Mouse (Mus musculus): ENCODE measurements around the gene Atrnl1.

Gene Atrnl1

DNA sequence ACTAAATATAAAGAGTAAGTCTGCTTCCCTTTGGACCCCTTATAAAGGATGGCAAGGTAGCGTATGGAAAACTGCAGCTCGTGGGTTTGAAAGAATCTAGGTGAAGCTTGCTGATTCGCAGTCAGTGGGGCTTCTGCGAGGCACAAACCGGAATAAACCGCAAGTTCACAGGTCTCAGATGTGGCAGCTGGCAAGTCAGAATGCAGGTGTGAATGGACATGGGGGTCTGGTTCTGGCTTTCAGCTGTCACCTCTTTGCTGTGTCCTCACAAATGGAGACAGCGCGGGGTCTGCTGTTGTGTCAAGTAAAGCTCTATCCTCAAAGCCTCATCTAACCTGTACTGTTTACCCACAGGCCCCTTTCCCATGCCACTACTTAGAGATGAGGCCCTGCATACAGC lies 440.2 kb downstream of the Atrnl1 start:
- DNase-seq = no peak

DNA sequence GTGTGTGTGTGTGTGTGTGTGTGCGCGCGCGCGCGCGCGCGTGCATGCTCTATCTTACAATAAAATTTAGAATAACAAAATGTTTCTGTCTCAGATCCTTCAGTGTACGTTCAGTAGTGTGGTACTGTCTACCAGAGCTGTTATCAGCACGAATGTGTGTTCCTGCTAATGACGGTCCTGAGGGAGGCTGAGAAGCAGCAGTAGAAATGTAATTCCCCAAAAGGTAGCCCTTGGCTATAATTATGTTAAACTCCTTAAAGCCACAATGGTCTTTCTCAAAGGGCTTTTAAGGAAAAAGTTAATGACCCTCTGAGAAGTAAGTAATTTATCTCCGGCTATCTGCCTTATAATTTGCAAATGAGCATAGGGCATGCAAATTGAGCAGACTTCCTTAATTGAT lies 441.1 kb downstream of the Atrnl1 start:
- no peak for DNase-seq

- DNase-seq = no peak
Measured at GRCm38 (mm10) chr19:58052444-58053135, 441.8 kb downstream of the Atrnl1 start.

DNA sequence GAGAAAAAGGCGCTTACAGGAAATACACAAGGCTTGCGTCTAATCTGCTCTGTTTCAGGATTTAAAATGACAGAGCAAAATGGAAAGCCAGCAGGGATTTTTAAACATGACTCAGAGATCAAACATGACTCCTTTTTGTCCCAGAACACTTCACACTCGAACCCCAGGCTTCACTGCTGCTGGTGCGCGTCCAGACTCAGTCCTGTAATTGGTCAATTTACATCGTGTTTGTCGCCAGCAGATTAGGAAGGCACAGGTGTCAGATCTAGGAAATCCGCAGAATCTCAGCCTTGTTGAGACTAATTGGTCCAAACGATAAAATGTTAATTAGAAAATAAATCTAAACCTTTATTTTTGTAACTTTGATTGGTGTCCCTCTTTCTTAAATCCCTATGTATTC lies 448.9 kb downstream of the Atrnl1 start:
- no peak for DNase-seq

GRCm38 (mm10) chr19:58060199-58060853 lies 449.5 kb downstream of the Atrnl1 start:
- no peak for DNase-seq

DNA sequence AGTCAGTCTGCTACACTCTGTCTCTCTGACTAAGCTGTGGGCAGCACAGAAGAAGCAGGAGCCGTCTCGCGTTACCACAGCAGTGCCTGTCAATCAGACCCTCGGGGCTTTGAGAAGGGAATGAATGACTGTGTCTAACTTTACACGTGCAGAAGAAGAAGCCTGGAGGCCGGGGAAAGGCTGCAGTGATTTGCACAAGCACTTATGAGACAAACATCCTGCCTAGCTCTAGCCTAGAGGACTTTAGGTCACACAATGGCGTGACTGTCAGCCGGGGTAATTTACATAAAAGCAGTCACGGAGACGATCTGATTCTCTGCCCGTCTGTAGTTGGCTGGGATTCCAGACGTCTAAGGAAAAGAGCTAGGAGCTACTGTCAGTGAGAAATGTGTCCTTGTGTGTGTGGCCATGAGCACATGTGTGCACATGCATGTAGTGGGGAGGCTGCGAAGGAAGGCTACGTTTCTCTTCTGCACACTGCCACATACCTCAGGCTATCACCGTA lies 450.1 kb downstream of the Atrnl1 start:
- DNase-seq = peak; percentile 84

DNA sequence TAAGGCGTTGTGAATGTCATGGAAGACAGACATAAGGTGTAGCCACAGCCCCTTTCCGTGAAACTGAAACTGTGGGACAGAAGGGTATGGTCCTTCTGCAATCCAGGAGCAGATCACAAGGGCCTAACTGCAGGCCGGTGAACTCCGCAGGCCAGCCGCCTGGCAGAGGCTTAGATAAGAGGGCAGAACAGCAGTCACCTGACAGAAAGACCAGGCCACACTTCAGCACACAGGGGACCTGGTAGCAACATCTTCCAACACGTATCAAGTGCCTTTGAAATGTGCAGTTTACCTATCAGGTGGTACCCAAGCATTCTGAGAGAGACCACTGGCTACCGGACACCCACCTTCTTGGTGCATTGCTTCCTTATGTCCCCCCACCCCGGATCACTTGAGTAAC lies 451.1 kb downstream of the Atrnl1 start:
- DNase-seq = no peak

- no peak for DNase-seq
Measured at GRCm38 (mm10) chr19:58063541-58063940, 452.7 kb downstream of the Atrnl1 start.

DNA sequence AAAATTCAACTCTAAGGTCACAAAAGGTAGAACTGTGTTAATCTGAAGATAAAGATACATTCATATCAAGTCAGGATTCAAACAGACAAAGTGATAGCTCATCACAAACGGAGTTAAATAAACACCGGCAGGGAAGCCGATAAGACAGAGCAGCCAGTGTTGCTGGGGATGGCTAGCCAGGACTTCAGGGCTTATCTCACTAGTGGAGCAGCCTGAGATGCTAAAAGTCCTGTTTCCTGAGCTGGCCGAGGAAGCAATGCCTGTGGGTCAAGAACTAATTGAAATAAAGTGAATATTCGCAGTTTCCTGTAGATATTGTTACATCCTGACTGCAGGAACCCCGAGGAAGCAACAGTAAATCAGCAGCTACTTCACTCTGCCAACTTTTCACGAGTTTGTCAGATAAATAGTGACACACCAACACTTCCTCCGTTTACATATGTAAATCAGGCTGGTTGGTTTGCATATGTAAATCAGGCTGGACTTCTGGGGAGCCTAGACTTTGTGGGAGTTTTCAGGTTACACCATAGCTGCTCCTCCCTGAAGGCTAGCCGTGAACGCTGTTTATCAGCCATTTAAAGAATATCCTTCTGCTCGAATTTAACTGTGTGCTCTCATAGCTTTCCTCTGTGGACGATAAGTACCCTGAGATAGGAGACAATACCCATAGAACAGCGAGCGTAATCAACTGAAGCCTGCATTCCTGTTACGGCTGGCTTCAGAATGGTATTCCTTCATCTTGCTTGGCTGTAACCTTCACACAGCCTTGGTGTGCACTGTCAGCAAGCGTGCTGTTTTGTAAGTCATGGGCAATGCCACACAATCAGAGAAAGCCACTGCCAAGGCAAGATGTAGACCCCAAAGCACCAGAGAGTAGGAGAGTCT lies 453.5 kb downstream of the Atrnl1 start:
- no peak for DNase-seq

DNA sequence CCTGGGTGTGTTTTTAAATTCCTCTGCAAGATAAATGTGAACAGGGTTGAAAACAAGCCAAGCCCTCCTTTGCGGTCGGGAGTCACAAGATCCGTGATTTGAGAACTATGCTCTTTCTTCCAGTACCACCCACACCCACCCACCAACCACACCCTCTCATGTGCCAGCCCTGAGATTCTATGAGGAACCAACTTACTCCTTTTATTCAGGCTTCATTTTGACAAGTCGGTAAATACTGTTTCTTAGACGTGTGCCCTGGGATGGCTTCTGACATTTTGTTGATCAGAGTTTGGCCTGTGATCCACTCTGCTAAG lies 454.1 kb downstream of the Atrnl1 start:
- DNase-seq = no peak

- no peak for DNase-seq
Measured at GRCm38 (mm10) chr19:58065514-58065913, 454.7 kb downstream of the Atrnl1 start.

DNA sequence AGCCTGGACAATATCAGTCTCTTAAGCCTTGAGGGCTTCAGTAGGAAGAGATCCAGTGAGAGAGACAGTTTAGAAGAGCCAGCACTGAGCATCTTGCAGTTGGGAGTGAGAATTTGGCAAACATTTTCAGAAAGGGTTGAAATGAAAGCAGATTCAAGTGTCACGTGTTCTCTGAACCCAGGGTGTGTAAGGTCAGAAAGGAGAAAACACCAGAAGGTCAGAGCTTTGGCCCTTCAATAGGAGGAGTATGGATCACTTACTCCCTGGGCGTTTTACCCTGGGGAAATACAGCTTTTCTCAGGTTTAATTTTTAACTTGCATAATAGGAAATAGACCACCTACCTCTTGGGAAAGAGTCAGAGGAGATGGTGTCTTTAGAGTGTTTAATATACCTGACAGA lies 457.3 kb downstream of the Atrnl1 start:
- DNase-seq = no peak

DNA sequence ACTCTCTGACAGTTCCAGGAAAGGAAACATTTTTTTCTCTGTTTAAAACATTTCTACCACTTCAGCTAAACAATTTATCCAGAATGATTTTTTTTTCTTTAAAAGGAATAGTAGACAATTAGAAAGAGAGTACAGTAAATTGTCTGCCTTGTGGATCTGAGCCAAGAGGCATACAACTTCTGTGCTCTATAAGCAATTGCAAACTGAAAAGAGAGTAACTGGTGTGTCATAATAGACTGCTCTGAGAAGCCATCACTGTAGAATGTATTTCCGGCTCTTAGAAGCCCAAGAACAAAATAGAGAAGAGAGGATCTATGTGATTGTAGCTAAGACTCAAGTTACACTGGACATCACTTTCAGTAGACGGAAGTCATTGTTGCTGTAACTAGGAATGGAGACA lies 458.1 kb downstream of the Atrnl1 start:
- DNase-seq = no peak

GRCm38 (mm10) chr19:58072404-58072803 lies 461.6 kb downstream of the Atrnl1 start:
- no peak for DNase-seq

DNA sequence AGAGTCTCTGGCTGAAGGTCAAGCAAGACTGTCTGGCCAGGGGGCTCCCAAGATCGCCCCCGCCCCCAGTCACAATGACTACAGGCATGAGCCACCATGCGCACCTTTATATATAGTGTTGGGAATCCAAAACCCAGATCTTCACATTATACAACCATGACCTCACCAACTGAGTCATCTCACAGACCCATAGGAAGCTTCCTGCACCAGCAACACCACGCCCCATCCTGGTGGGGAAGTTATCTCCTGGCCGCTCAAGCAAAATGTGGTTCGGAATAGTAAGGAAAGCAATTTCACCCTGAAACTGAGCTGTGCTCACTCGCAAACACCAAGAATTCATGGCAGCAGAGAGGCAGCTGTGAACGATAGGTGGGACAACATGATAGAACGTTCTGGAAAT lies 462.0 kb downstream of the Atrnl1 start:
- DNase-seq = no peak

GRCm38 (mm10) chr19:58075252-58075651 lies 464.4 kb downstream of the Atrnl1 start:
- no peak for DNase-seq

- no peak for DNase-seq
Measured at GRCm38 (mm10) chr19:58076961-58077371, 466.1 kb downstream of the Atrnl1 start.

DNA sequence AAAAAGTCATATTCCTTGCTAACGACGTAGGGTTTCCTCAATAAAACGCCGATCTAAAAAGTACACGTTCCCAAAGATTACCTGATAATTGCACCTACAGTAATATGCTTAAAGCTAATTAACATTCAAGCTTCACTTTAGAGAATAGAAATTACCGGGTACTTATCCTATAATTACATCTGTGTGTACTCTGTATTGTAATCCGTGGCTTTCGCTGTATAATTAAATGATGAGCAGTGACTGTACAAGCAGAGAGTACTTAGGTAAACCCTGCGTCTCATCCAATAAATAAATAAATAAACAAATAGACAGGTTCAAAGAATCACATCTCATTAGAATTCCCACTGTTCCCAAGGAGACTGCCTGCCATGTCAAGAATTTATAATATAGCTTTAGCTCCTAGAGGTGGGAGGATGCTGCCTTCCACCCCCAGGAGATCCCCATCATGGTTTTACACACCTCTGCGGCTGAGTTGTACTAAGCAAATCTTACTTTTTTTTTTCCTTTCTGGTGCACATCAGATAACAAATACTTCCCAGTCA lies 466.8 kb downstream of the Atrnl1 start:
- no peak for DNase-seq

GRCm38 (mm10) chr19:58080168-58080567 lies 469.3 kb downstream of the Atrnl1 start:
- DNase-seq = no peak

GRCm38 (mm10) chr19:58082751-58083150 lies 471.9 kb downstream of the Atrnl1 start:
- no peak for DNase-seq

DNA sequence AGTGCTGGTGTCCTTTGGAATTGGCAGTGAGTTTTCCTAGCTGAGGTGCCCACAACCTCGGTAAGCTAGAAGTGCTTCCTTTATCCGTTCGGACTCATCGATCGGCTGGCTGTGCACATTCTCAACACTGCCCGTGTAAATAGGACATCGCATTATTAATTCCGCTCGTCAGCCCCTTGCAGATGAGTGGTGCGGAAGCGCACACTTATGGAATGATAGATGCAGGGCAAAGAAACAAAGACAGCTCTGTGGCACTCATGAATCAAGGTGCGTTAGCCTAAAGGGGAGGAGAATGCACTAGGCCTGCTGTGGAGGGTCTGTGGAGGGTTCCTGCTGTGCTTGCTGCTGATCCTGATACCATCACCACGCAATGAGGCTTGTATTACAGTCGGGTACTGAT lies 474.0 kb downstream of the Atrnl1 start:
- no peak for DNase-seq

DNA sequence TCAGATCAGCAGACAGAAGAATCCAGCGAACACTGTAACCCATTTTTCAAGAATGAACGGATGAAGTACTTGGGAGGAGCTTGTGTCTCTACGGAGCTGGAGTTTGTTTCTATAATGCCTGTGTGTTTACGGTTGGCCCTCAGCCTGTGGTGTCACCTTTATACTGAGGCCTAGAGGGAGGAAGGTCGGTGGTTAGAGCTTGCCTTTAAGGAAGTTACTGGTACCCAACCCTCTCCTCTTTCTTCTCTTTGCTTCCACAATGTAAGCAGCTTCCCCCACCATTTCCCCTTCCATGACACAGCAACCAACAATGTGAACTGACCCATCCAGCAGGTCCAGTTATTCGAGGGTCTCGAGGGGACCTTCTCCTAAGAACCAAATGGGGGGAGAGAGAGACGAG lies 475.9 kb downstream of the Atrnl1 start:
- DNase-seq = no peak

DNA sequence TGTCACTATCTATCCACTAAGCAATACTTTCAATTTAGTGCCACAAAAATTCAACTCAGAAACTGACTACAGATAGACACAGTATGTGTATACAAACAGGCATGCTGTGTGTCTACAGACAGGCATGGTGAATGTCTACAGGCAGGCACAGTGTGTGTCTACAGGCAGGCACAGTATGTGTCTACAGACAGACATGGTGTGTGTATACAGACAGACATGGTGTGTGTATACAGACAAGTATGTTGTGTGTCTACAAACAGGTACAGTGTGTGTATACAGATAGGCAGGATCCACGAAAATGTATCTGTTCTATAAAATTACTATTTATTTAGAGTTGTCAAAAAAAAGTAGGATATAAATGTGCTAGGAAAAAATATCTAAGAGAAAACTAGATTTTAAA lies 477.1 kb downstream of the Atrnl1 start:
- no peak for DNase-seq

GRCm38 (mm10) chr19:58088433-58088832 lies 477.6 kb downstream of the Atrnl1 start:
- DNase-seq = peak; percentile 57

Data from embryo, embryonic 11 days (tissue).